Mouse (Mus musculus): Measurements from ENCODE around the gene Bcl2l13.

DNA sequence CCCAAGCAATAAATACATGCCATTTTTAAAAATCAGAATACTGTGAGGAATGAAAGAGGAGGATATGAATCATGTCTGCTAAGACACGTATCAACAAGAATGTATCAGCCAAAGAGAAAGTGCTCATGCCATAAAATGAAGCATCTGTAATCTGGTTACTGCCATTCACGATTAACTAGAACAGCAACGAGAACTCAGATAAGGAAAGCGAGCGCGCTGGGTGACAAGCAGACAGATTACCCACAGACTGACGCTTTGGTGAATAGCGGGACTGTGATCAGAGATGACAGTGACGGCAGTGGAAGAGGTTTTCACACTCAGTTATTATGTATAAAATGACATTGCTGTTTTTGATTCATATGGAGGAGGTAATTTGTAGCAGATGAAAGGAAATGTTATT is 37.9 kb downstream of the Bcl2l13 start:
- TF ChIP-seq CTCF (IDR thresholded peaks at IDR 0.05; ENCODE audit: control insufficient read depth, insufficient read depth, insufficient replicate concordance, low read depth, low read length), result no peak
- no peak for TF ChIP-seq POLR2A (IDR thresholded peaks at IDR 0.05; ENCODE audit: control insufficient read depth, low read depth, low read length)
